Mouse (Mus musculus) midbrain, embryonic 13.5 days (tissue): Measurements from ENCODE around the gene Prpf3. TPM values are rescaled to one million over a fixed set of nuclear protein-coding genes. Genes with fewer than 3 reads are reported as not detected.
A peak's percentile ranks its signal among the peaks of the same experiment; 100 is the strongest.

Source experiments
- ATAC-seq: fragments of 200-750 bp; cut with Nextera tagmentation; 2 replicates; pipeline ENCODE4 v1.8.0; 2017; ENCODE audit warnings: mild to moderate bottlenecking, moderate TSS enrichment, moderate library complexity
- H3K27ac ChIP-seq: fragments of 300-500 bp; sonication (generic); 2 replicates; pipeline ENCODE4 v1.5.1; 2015; ENCODE audit warnings: inconsistent platforms, mild to moderate bottlenecking, moderate library complexity
- H3K27me3 ChIP-seq: fragments of 300-500 bp; sonication (generic); 2 replicates; pipeline ENCODE4 v1.6.1; 2015; ENCODE audit warnings: mild to moderate bottlenecking, inconsistent platforms
- H3K36me3 ChIP-seq: fragments of 300-500 bp; sonication (generic); 2 replicates; pipeline ENCODE4 v1.6.1; 2015; ENCODE audit warnings: mild to moderate bottlenecking, inconsistent platforms
- H3K4me1 ChIP-seq: fragments of 300-500 bp; sonication (generic); replicated peaks from 2 replicates; pipeline ENCODE4 v1.6.1; 2015; ENCODE audit warnings: inconsistent platforms
- H3K4me2 ChIP-seq: fragments of 300-500 bp; sonication (generic); replicated peaks from 2 replicates; pipeline ENCODE4 v1.6.1; 2015; ENCODE audit warnings: moderate library complexity, mild to moderate bottlenecking, inconsistent platforms
- H3K4me3 ChIP-seq: fragments of 300-500 bp; sonication (generic); replicated peaks from 2 replicates; pipeline ENCODE4 v1.5.1; 2015; ENCODE audit warnings: mild to moderate bottlenecking, inconsistent platforms
- H3K9ac ChIP-seq: fragments of 300-500 bp; sonication (generic); replicated peaks from 2 replicates; pipeline ENCODE4 v1.6.1; 2015; ENCODE audit warnings: mild to moderate bottlenecking, inconsistent platforms
- H3K9me3 ChIP-seq: fragments of 300-500 bp; sonication (generic); 2 replicates; pipeline ENCODE4 v1.6.1; 2016; ENCODE audit warnings: mild to moderate bottlenecking, inconsistent platforms
- WGBS: fragments of 180-500 bp; shearing (Covaris S2); methylation state at CpG from one replicate; pipeline ENCODE4 v1.1.7; 2015; 5-methylcytosine and 5-hydroxymethylcytosine counted together
- polyA plus RNA-seq: library from polyadenylated mRNA; unstranded; fragments of >200 nt; fragmentation: Nextera tagmentation; extraction: Ambion mirVana; gene quantifications from 2 replicates; pipeline ENCODE4 v1.2.1, GENCODE M21; 2015

Prpf3 gene
- polyA plus RNA-seq, 1 experiment from 2014 or later: 39.5 TPM

DNA sequence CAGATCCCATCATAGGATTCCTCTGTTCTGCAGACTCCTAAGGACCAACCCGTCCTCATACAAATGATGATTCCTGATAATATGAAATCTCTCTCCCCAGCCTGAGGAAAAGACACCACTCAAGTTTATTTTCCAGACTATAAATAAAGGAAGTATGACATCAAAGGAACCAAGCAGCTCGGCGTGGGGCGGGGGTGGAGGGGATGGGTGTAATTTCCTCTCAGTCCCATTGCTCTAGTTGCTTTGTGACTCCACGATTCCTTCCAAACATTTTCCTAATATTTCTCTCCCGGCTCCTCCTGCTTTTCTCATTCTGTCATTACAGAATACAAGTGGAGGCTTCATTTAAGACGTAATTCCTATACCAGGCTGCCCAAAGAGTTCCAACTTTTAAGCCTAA, 37.4 kb upstream of the Prpf3 start:
- peak overlapping the region; percentile 67 for H3K4me3 ChIP-seq
- H3K36me3 ChIP-seq: peaks cover 6% of the 10 kb centered on the region; the same call in 1 of the 2 replicates
- H3K9me3 ChIP-seq: no peaks in the 10 kb centered on the region
- no peak for ATAC-seq
- peak overlapping the region; percentile 49 for H3K27ac ChIP-seq
- peak overlapping the region; percentile 15; the same call in 1 of the 2 replicates for H3K9ac ChIP-seq
- 0 out of 2 replicates have a peak, but pooled peaks cover 10% of the 10 kb centered on the region for H3K27me3 ChIP-seq
- 29% methylated on average over 7 of the region's 7 CpGs for WGBS
- peaks cover 29% of the 10 kb centered on the region for H3K4me1 ChIP-seq
- peak overlapping the region; percentile 51 for H3K4me2 ChIP-seq

DNA sequence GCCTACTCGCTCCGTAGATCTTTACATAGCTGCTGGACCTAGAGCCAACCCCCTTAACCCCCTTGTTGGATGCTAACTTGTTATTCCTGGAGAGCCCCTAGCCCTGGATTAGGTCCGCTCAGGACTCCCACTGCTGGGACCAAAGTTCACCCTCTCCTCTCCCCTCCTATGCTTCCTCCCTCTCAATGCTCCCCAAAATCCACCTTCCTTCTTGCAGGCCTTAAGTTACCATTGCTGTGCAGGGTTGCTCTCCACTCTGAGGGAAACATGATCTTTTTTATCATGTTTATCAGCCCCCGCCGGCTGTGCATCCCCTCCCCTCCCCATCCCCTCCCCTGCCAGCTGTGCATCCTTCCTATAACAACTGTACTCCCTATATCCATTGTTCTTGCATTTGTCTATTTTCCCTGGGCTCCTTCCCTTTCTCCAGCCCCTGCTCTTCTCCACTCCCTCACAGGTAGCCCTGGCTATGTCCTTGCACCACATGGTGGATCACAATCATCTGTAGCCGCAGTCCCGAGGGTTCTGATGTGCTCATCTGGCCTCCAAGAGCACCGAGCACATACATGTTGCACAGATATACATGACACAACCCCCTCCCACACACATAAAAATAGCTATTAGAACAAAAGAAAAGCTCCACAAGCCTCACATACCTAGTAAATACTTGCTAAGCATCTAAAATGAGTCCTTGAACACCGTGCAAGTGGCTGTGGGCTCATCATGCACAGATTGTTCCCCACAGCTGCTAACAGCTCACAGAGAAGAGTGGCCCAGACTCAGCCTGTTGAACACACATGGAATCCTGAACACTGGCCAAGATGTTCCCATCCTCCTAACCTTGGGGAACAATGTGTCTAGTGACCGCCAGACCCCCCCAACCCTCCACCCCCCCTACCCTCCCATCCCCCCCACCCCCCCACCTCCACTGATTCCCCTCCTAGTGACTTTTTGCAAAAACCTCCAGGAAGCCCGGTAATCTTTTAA, 36.7 kb upstream of the Prpf3 start:
- 0 out of 2 replicates have a peak, but pooled peaks cover under 1% of the 10 kb centered on the region for H3K36me3 ChIP-seq
- WGBS: 43% methylated on average over 11 of the region's 11 CpGs
- ATAC-seq: no peak
- H3K4me2 ChIP-seq: no peak overlapping the region
- H3K27me3 ChIP-seq: 0 out of 2 replicates have a peak, but pooled peaks cover 10% of the 10 kb centered on the region
- H3K9ac ChIP-seq: no peak overlapping the region; the same call in 1 of the 2 replicates
- H3K4me1 ChIP-seq: peaks cover 29% of the 10 kb centered on the region
- H3K4me3 ChIP-seq: no peak overlapping the region
- no peaks in the 10 kb centered on the region for H3K9me3 ChIP-seq
- no peak overlapping the region; the same call in 1 of the 2 replicates for H3K27ac ChIP-seq

DNA sequence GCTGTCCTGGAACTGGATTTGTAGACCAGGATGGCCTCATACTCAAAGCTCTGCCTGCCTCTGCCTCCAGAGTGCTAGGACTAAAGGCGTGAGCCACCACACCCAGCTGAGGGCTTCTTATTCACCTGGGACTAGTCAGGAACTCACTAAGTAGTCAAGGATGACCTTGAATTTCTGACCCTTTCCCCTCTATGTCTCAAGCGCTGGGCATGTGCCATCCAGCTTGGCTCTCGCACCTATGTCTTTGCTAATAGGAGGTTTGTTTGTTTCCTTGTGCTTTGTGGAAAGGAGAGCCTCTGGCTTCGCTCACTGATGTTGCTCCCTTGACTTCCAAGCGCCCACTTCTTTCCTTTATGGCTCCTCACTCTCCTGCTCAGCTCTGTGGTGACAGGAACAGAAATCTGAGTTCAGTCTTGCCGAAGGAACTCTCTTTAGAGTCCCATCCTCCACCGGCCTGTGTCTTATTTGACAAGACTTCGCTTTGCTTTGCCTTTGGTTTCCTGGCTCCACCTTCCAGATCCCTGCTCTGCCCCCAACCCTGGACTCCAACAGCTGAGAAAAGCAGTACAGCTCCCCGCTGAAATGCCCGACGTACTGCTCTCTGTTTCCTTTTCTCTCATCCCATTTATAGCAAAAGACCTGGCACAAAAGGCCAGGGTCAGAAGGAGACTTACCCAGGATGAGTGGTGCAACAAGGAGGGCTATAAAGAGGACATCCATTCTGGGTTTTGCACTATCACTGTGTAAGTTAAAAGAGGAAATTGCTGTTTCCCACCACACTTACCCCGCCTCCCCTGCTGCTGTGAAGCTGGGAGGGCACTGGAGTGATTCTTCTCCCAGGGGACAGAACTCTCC, 35.8 kb upstream of the Prpf3 start, which contains the start of gene BC028528:
Gene BC028528, minus strand, starts transcription at position 795 of the 855 bp plus-strand sequence.
- Histone ChIP-seq H3K4me1 (peaks cover 29% of the 10 kb centered on the region), H3K27ac (no peak within 1 kb of the TSS; the same call in 1 of the 2 replicates), H3K9ac (peak within 1 kb of the TSS; percentile 30; the same call in 1 of the 2 replicates), H3K36me3 (no peaks in the 10 kb centered on the region), H3K27me3 (0 out of 2 replicates have a peak, but pooled peaks cover 10% of the 10 kb centered on the region), H3K4me3 (no peak within 1 kb of the TSS), H3K4me2 (no peak within 1 kb of the TSS), H3K9me3 (no peaks in the 10 kb centered on the region)
- 27% methylated on average over 12 of the region's 12 CpGs for WGBS
- no peak for ATAC-seq

DNA sequence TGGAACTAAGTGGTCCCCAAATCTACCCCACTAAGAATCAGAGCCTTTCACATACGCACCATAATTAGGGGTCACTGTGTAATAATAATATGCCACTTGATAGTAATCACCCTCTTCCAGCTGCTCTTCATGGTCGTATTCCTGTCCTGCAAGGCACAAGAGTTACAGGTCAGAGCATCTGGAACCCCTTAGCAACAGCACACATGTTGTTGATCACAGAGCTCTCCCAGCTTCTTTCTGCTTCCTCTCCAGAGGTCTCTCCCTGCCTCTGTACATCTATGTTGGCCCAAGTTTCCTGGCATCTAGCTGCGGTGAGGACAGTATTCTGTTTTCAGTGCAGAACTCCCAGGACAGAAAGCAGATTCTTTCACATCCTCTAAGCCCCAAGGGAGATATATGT, 34.0 kb upstream of the Prpf3 start:
- Histone ChIP-seq H3K4me3 (no peak overlapping the region), H3K4me1 (peaks cover 16% of the 10 kb centered on the region), H3K9ac (no peak overlapping the region), H3K36me3 (no peaks in the 10 kb centered on the region), H3K4me2 (no peak overlapping the region), H3K9me3 (no peaks in the 10 kb centered on the region), H3K27ac (no peak overlapping the region), H3K27me3 (peaks cover 13% of the 10 kb centered on the region; the same call in 1 of the 2 replicates)
- WGBS: 85% methylated on average over 3 of the region's 3 CpGs
- ATAC-seq: no peak

DNA sequence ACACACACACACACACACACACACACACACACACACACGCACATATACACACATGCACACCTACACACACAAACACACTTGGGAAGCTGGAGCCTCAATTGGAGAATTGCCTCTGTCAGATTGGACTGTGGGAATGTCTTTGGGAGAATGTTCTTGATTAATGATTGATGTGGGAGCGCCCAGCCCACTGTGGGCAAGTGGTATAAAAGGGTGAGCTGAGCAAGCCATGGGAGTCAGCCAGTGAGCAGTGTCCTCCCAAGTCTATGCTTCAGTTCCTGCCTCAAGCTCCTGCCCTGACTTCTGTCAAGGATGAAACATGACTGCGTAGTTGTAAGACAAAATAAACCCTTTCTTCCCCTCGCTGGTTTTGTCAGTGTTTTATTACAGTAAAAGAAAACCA, 31.9 kb upstream of the Prpf3 start:
- Histone ChIP-seq H3K9ac (no peak overlapping the region), H3K4me3 (no peak overlapping the region), H3K4me2 (no peak overlapping the region), H3K4me1 (peaks cover 11% of the 10 kb centered on the region), H3K36me3 (no peaks in the 10 kb centered on the region), H3K27me3 (peaks cover 18% of the 10 kb centered on the region; the same call in 1 of the 2 replicates), H3K27ac (no peak overlapping the region), H3K9me3 (no peaks in the 10 kb centered on the region)
- ATAC-seq: no peak
- 84% methylated on average over 4 of the region's 4 CpGs for WGBS

DNA sequence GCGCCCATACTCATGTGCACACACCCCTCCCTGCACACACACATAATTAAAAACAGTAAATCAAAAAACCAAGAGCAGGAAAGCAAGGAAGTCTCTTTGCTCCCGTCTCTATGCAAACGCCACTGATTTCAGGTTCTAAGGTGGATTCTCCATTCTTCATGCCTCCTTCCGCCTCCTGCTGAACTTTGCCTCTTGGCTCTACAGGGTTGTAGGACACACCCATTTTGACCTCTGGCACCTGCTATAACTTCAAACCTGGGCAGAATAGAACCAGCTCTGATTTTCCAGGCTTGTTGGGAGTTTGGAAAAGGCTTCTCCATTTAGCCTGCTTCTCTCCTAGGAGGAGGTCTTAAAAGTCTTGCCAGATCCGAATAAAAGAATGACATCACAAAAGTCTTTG, 28.7 kb upstream of the Prpf3 start:
- H3K4me1 ChIP-seq: peaks cover 16% of the 10 kb centered on the region
- no peak overlapping the region for H3K27ac ChIP-seq
- H3K4me3 ChIP-seq: no peak overlapping the region
- peaks cover 15% of the 10 kb centered on the region for H3K27me3 ChIP-seq
- H3K36me3 ChIP-seq: no peaks in the 10 kb centered on the region
- no peak overlapping the region for H3K4me2 ChIP-seq
- WGBS: 84% methylated on average over 5 of the region's 5 CpGs
- ATAC-seq: no peak
- H3K9ac ChIP-seq: no peak overlapping the region
- no peaks in the 10 kb centered on the region for H3K9me3 ChIP-seq

DNA sequence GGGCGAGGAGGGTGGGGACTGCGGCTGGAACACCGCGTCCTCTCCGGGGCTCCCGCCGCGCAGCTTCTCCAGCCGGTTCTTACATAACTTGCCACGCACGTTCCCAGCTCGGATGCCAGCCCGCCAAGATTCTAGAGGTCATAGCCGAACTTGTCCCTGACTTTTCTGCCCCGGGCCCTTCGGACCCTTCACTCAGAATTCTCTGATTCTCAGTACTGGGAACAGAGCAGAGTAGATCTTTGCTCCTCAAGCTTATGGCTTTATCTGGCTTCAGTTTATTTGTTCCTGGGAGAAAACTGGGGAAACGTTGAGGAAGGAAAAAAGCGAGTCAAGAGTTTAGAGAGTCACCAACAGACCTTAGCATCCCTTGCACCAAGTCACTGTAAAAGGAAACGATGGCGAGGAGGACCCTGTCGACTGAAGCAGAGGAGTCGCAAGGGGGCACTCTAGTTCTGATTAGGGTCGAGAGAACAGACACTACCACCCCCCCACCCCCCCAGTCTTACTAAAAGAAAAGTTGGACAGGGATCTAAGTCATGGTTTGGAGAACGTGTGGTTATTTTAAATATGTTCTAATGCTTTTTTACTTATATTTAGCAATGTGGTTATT, 27.2 kb upstream of the Prpf3 start:
- peak overlapping the region; percentile 98 for H3K4me2 ChIP-seq
- H3K9me3 ChIP-seq: no peaks in the 10 kb centered on the region
- peak overlapping the region; percentile 57 for H3K4me3 ChIP-seq
- H3K9ac ChIP-seq: peak overlapping the region; percentile 42
- no peak for ATAC-seq
- H3K27ac ChIP-seq: no peak overlapping the region
- H3K27me3 ChIP-seq: peaks cover 15% of the 10 kb centered on the region
- WGBS: 3% methylated on average over 24 of the region's 24 CpGs
- H3K4me1 ChIP-seq: peaks cover 16% of the 10 kb centered on the region
- no peaks in the 10 kb centered on the region for H3K36me3 ChIP-seq

DNA sequence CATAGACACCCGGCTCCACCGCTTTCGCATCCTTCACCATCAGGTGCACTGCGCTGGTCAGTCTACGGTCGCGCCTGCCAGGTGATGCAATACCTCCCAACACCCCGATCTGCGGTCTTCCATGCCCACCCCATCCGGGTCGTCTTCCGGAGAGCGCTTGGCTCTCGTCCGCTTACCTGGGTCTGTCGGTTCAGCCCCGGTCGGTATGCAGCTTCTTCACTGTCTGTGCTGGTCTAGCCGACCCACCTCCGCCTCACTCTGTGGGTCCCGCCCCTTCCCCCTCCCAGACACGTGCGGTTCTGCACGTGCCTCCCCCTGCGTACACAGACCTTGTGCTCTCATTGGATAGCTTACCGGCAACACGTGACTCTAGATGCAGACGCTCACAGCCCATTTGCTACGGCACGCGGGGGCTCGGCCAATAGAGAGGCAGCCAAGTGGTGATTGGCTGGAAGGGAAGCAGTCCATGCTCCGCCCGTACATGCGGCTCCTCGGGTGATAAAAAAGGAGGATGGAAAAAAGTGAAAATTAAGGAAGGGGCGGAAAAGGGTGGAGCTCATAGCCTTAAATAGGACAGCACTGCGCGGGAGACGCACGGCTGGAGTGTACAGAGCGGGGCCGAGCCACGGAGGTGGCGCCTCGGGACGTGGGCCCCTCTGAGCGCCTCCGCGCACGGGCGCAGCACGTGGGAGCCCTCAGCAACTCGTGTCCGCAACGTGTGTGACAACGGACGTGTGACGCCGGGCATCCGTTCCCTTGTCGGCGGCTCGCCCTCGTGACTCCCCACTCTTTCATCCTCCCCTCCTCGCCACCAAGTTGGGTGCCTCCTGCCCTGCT, 26.5 kb upstream of the Prpf3 start, which contains the start of gene Ciart:
Gene Ciart, minus strand, starts transcription at position 273 of the 837 bp plus-strand sequence.
- no peaks in the 10 kb centered on the region for H3K9me3 ChIP-seq
- peaks cover 15% of the 10 kb centered on the region for H3K27me3 ChIP-seq
- no peak within 1 kb of the TSS for H3K27ac ChIP-seq
- WGBS: under 1% methylated on average over 66 of the region's 66 CpGs
- no peaks in the 10 kb centered on the region for H3K36me3 ChIP-seq
- peaks cover 16% of the 10 kb centered on the region for H3K4me1 ChIP-seq
- H3K4me3 ChIP-seq: peak within 1 kb of the TSS; percentile 57
- H3K4me2 ChIP-seq: peak within 1 kb of the TSS; percentile 98
- peak; percentile 99 for ATAC-seq
- peak within 1 kb of the TSS; percentile 62 for H3K9ac ChIP-seq

DNA sequence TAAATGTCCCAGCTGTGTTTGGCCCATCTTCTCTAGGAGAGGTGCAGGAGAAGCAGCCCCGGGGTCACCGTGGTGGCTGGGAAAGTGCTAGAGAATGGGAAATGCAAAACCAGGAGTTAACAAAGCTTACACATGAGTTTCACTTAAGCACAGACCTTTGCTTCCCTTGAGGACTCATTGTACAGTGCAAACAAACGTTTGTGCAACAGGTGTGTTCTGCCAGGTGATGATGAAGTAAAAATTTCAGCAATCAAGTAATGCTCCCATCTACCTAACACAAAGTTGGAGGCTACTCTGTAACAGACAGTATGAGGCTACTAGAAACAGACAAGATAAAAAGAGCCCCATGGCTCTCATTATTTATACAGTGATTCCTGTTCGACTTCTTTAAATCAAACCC, 23.4 kb upstream of the Prpf3 start:
- Histone ChIP-seq H3K27me3 (peaks cover 8% of the 10 kb centered on the region), H3K4me2 (no peak overlapping the region), H3K4me3 (no peak overlapping the region), H3K27ac (no peak overlapping the region), H3K4me1 (peaks cover 16% of the 10 kb centered on the region), H3K9ac (no peak overlapping the region), H3K9me3 (no peaks in the 10 kb centered on the region), H3K36me3 (no peaks in the 10 kb centered on the region)
- ATAC-seq: no peak
- WGBS: 93% methylated on average over 4 of the region's 4 CpGs

DNA sequence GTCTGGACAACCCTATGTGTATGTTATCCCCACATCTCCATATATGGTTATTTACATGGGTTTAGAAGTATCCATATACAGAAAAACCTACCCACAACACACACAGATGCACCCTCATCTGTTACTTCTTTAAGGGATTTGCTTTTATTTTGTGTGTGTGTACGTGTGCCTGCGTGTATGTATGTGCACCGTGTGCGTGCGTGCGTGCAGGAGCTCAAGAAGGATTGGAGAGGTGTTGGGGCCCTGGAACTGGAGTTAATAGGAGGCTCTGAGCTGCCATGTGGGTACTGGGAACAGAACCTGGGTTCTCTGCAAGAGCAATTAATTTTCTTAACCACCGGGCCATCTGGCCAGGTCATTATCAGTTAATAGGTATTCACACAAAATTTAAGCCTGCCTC, 16.4 kb upstream of the Prpf3 start:
- Histone ChIP-seq H3K4me2 (peak overlapping the region; percentile 88), H3K36me3 (peaks cover 26% of the 10 kb centered on the region), H3K9ac (peak overlapping the region; percentile 80), H3K27ac (no peak overlapping the region; the same call in 1 of the 2 replicates), H3K9me3 (no peaks in the 10 kb centered on the region), H3K4me1 (peaks cover 25% of the 10 kb centered on the region), H3K4me3 (peak overlapping the region; percentile 74), H3K27me3 (no peaks in the 10 kb centered on the region)
- no peak for ATAC-seq
- 78% methylated on average over 7 of the region's 7 CpGs for WGBS
